8 mouse cellular contexts compared by ENCODE assay signal in genomic region chr2:32570698-32571494, GRCm38 (mm10). TPM values are rescaled to one million over a fixed set of nuclear protein-coding genes. Genes with fewer than 3 reads are reported as not detected.
DNase-seq lines count a peak whose midpoint lies in the region; ATAC-seq lines count a peak whose summit lies in the region.

Gene Dpm2, plus strand, starts transcription at chr2:32570858.

- H3K9ac ChIP-seq in hindbrain, embryonic 12.5 days, result peak within 1 kb of the TSS; percentile 75

- H3K36me3 ChIP-seq in hindbrain, embryonic 12.5 days, result peaks cover 38% of the 10 kb centered on the region

- peak; percentile 94 for DNase-seq in NIH3T3 (ENCODE audit: low read depth)
- DNase-seq in cerebellum, postnatal 10 days, result peak; percentile 94 to 95
- DNase-seq in frontal cortex, postnatal 10 days (ENCODE audit: low spot score in 2 of 2), result peak; percentile 89 to 90
- DNase-seq in layer of hippocampus, postnatal 14 days (ENCODE audit: low spot score in 2 of 2), result peak; percentile 89 to 95
- peak; percentile 92 for DNase-seq in lung, postnatal 14 days
- DNase-seq in retina, adult 2 months (ENCODE audit: low read depth, low spot score), result peak; percentile 79
- DNase-seq in thymus, postnatal 36 days, result peak; percentile 85 to 90

- WGBS in hindbrain, embryonic 12.5 days, result 2% methylated on average over 36 of the region's 36 CpGs

- peak within 1 kb of the TSS; percentile 95 for H3K4me2 ChIP-seq in hindbrain, embryonic 12.5 days (replicated peaks)

- H3K27me3 ChIP-seq in hindbrain, embryonic 12.5 days, result no peaks in the 10 kb centered on the region

- H3K4me1 ChIP-seq in hindbrain, embryonic 12.5 days, result peaks cover 25% of the 10 kb centered on the region

- H3K27ac ChIP-seq in hindbrain, embryonic 12.5 days, result peak within 1 kb of the TSS; percentile 49

- peak; percentile 79 for ATAC-seq in hindbrain, embryonic 12.5 days (ENCODE audit: low FRiP score)

- H3K4me3 ChIP-seq in hindbrain, embryonic 12.5 days, result peak within 1 kb of the TSS; percentile 70

- no peaks in the 10 kb centered on the region for H3K9me3 ChIP-seq in hindbrain, embryonic 12.5 days (replicated peaks)

RNA-seq across cellular contexts. Expression of gene Dpm2, which starts in this region (rescaled TPM):
- polyA plus RNA-seq in hindbrain, embryonic 12.5 days (2016; fragmentation: Nextera tagmentation; extraction: Ambion mirVana), result 110 and 117 TPM in 2 replicates
- 10 to 100 TPM; 78.8 to 90.1 TPM for total RNA-seq in layer of hippocampus, postnatal 14 days (2021)

Comparison
In these comparisons a context has a peak if more than half of its experiments do, and no peak if none do; other contexts are left out.
1. Peak in every context shown above with its lines: DNase-seq, ATAC-seq, H3K4me3 ChIP-seq and H3K27ac ChIP-seq.